Mouse (Mus musculus) olfactory bulb, adult 2 months (tissue): ENCODE data around the gene Foxc1. TPM values are rescaled to one million over a fixed set of nuclear protein-coding genes. Genes with fewer than 3 reads are reported as not detected.

Source experiments
- H3K27ac ChIP-seq: fragments of 200-500 bp; 2 replicates; pipeline ENCODE4 v1.5.1; 2012; ENCODE audit warnings: low read depth, low read length; ENCODE audit not compliant: insufficient read depth
- H3K4me1 ChIP-seq: fragments of 200-500 bp; 2 replicates; pipeline ENCODE4 v1.6.1; 2012; ENCODE audit warnings: low read length; ENCODE audit not compliant: control insufficient read depth, insufficient read depth
- H3K4me3 ChIP-seq: fragments of 200-500 bp; 2 replicates; pipeline ENCODE4 v1.5.1; 2012; ENCODE audit warnings: mild to moderate bottlenecking, low read depth, low read length, moderate library complexity; ENCODE audit not compliant: insufficient read depth
- CTCF ChIP-seq: fragments of 200-500 bp; IDR thresholded peaks from 2 replicates; pipeline ENCODE4 v1.5.1; 2012; ENCODE audit warnings: low read depth, mild to moderate bottlenecking, low read length, moderate library complexity; ENCODE audit not compliant: insufficient read depth
- POLR2A ChIP-seq: fragments of 200-500 bp; IDR thresholded peaks from 2 replicates; pipeline ENCODE4 v1.6.1; 2012; ENCODE audit warnings: mild to moderate bottlenecking, low read depth, low read length, moderate library complexity; ENCODE audit not compliant: insufficient read depth
- WGBS: fragments of 180-500 bp; shearing (Covaris S2); methylation state at CpG from one replicate; pipeline ENCODE4 v1.1.7; 2018; 5-methylcytosine and 5-hydroxymethylcytosine counted together
- polyA plus RNA-seq: library from polyadenylated mRNA; stranded (reverse); fragments of >200 nt; gene quantifications from 2 replicates; pipeline ENCODE4 v1.2.4, GENCODE M21; 2012; ENCODE audit warnings: low replicate concordance; ENCODE audit not compliant: missing spikeins, insufficient read depth, insufficient read length

Gene Foxc1
- polyA plus RNA-seq, 1 experiment, result not detected

DNA sequence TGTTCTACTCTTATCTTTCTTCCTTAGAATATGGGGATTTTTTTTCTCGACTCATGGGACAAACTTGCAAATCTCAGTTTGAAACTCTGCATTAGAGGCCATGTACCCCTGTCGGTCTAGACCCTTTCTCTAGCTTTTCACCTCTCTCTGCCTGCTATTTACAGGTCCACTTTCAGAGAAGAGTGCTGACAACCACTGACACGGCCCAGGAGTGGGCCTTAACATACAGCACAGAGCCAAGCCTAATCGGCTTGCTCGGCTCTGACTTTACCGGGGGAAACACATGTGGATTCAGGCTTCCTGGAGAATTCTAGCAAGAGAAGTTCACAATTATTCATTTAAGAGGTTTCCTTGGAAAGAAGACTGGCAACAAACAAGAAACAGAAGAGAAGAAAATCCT lies 14.6 kb downstream of the Foxc1 start:
- TF ChIP-seq CTCF, result no peak
- no peak for TF ChIP-seq POLR2A
- no peak overlapping the region; the same call in 1 of the 2 replicates for H3K4me3 ChIP-seq
- 66% methylated on average over 6 of the region's 6 CpGs for WGBS
- H3K4me1 ChIP-seq, result no peaks in the 10 kb centered on the region
- H3K27ac ChIP-seq, result no peak overlapping the region

DNA sequence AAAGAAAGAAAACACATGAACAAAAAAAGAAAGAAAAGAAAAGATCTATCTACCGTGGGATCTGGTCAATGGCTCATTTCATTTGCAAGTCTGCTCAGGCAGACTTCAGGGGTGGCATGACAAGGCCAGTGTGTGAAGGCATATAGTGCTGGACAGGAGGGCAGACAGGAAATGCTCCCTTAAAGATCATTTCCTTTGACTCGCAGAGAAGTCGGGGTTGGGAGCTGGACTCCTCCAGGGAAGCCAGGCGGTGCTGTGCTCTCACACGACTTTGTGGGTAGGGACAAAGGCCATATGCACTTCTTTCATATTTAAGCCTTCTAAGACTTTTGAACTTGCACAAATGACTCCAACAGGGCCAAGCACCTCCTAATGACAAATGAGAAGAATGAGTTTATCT lies 16.9 kb downstream of the Foxc1 start:
- TF ChIP-seq CTCF (no peak), POLR2A (no peak)
- no peaks in the 10 kb centered on the region for H3K4me1 ChIP-seq
- 62% methylated on average over 5 of the region's 5 CpGs for WGBS
- H3K4me3 ChIP-seq, result no peak overlapping the region
- H3K27ac ChIP-seq, result no peak overlapping the region

DNA sequence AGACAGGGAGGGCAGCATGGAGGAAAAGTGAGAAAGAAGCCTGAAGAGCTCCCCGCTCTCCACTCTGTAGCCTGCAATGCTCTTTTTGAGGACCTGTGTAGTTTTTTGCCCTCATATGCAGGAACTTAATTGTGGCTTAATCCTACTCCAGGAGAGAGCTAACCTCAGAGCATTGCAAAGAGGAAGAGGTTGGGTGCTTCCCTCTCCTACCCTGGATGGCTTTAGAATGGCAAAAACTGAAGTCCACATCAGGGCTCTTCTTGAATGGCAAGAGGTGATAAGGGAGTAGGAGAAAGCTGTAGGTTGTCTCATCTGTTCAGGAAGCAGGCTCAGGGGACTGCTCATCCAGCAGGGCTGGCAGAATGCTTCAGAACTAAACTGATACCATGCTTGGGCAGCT lies 18.7 kb downstream of the Foxc1 start:
- Histone ChIP-seq H3K27ac (no peak overlapping the region), H3K4me3 (no peak overlapping the region), H3K4me1 (no peaks in the 10 kb centered on the region)
- TF ChIP-seq POLR2A, result no peak
- TF ChIP-seq CTCF, result no peak
- WGBS, result 89% methylated on average over 1 of the region's 1 CpGs

DNA sequence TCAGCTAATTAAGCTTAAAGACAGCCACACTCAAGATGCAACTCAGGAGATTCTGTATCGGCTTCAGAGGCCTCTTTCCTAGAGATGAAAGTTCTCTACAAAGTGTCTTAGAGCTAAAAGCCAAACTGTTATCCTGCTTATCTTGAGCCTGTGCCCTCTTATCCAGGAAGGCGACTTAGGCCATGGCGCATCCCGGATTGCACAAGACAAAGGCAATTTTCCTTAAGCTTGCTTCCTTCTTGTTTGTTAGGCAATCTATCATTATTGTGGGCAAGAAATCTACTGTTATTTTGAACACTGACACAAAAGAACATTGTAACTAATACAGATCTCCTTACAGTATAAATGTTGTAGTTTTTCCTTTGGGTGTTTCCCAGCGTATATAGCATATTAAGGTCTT lies 20.7 kb downstream of the Foxc1 start:
- TF ChIP-seq CTCF, result no peak
- Histone ChIP-seq H3K4me1 (no peaks in the 10 kb centered on the region), H3K27ac (no peak overlapping the region), H3K4me3 (no peak overlapping the region)
- 84% methylated on average over 5 of the region's 5 CpGs for WGBS

DNA sequence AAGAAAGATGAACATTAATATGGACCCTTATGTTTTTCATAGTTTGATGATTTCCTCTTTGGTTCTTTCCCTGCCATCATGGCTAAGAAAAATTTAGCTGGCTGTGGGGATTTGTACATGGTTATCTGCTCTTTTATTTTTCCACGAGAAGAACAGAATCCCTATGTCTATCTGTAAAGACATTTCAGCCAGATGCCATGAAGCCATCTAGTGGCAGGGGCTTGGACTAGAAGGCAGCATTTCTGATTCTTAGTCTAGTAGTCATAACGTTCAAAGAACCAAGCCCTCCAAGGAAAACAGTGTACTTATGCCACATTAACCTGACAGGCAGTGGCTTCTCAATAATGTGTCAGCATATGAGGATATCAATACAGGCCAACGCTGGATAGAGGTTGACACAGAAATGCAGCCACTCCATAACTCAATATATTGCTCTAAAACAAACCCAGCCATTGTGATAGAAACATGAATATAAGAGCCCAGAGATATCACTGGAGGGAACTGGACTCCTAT lies 21.4 kb downstream of the Foxc1 start:
- no peak for TF ChIP-seq POLR2A
- no peak for TF ChIP-seq CTCF
- WGBS, result 63% methylated on average over 3 of the region's 3 CpGs
- no peak overlapping the region for H3K4me3 ChIP-seq
- H3K4me1 ChIP-seq, result no peaks in the 10 kb centered on the region
- H3K27ac ChIP-seq, result no peak overlapping the region

DNA sequence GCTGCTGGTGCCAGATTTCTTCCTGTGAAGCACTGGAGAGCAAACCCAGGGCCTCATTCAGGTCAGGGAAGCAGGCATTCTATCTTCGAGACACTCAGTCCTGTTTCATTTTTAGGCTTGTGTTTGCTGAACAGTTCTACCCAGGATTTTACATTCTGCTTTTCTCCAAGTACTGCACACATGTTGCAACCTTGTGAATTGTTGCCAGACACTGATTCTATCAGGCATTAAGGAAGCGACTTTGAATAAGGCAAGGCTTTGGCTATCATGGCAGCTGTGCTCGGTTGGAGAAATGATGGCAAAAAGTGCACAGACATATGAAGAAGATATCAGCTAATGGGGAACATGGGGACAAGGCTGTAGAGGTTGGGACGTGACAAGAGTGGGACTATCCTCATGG lies 22.0 kb downstream of the Foxc1 start:
- TF ChIP-seq CTCF (no peak), POLR2A (no peak)
- Histone ChIP-seq H3K4me1 (no peaks in the 10 kb centered on the region), H3K27ac (no peak overlapping the region), H3K4me3 (no peak overlapping the region)
- WGBS, result 85% methylated on average over 4 of the region's 4 CpGs

DNA sequence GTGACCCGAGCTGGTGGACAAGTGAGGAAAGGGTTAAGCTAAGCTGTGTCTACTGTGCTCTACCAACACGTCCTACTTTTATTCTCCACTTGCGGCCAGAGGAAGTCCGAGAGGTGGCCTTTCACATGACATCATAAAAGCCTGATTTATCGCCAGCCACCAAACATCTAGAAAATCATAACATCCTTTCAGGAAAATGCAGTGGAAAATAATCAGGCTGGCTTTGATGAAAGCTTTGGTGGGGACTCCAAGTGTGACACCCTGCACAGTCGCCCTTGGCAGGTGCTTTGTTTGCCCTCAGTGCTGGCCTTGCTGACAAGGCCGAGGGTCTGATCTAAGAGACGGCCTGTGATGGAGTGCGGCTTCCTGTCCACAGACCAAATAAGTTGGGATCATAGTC lies 23.9 kb downstream of the Foxc1 start:
- TF ChIP-seq CTCF, result no peak
- no peak for TF ChIP-seq POLR2A
- Histone ChIP-seq H3K4me1 (no peaks in the 10 kb centered on the region), H3K4me3 (no peak overlapping the region), H3K27ac (no peak overlapping the region)
- 68% methylated on average over 9 of the region's 9 CpGs for WGBS

DNA sequence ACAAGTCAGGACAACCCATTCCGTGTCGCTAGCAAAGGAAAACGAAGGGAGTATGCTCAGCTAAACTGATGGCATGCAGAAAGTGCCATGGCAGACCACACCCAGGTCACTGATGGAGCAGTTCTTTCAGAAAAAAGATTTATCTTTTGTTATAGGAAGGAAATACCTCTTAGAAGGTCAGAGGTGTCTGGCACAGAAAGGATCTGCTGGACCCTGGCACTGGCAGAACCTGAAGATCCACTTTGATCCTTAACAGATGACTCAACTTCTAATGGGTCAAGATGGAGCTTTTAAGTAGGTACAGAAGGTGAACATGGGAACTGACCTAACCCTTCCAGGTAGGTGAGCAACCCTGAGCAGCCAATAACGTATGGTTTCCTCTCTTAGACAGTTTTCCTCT lies 29.4 kb downstream of the Foxc1 start:
- WGBS, result 88% methylated on average over 4 of the region's 4 CpGs
- Histone ChIP-seq H3K4me1 (no peaks in the 10 kb centered on the region), H3K4me3 (no peak overlapping the region), H3K27ac (no peak overlapping the region)
- TF ChIP-seq POLR2A, result no peak
- no peak for TF ChIP-seq CTCF

DNA sequence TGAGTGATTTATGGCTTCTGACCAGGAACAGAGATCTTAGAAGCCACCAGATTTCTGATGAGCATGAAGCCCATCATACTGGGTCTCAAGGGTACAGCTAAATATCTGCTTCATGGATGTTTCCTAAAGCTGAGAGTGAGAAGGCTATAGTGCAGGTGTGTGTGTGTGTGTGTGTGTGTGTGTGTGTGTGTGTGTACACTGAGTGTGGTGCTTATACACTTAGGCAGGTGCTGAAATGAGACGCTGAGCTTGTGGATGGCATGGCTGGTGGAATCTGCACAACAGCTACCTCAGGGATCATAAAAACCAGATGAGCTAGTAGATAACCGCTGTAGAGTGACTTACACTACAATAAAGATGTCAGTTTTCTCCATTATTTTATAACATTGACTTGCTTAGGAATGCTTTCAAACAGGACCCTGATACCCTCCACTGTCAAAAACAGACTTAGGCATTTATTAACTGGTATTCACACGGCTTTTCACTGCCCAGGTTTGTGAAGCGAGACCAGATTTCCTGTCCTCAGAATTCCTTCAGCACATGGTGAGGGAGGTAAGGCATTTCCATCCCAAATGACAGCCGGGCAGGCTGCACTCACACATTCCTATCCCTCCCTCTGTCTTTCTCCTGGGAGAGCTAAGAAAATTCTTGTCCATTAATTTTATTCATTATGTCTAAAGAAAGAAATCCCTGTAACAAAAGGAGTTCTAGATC lies 43.0 kb downstream of the Foxc1 start:
- TF ChIP-seq CTCF, result no peak
- no peak for TF ChIP-seq POLR2A
- Histone ChIP-seq H3K27ac (no peak overlapping the region), H3K4me1 (no peaks in the 10 kb centered on the region), H3K4me3 (no peak overlapping the region)
- 73% methylated on average over 5 of the region's 5 CpGs for WGBS

DNA sequence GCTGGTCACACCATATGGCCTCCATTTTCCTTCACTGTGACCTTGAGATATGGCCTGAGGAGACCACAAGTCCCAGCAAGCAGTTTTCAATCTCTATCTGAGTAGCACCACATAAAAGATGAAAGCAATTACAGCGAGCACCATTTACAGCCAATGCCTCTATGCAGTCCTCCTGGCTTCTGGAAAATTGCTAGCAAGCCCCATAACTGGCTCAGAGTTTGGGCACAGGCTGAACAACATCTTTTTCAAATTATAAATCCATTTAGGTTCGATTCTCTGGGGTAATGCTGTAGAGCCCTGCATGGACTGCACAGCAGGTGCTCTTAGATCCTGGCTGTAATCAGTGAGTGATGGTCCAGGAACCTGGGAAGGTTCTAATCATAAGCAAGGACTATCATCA lies 47.1 kb downstream of the Foxc1 start:
- H3K4me3 ChIP-seq, result no peak overlapping the region
- WGBS, result 58% methylated on average over 2 of the region's 2 CpGs
- no peak overlapping the region for H3K27ac ChIP-seq
- no peaks in the 10 kb centered on the region for H3K4me1 ChIP-seq
- TF ChIP-seq CTCF, result no peak
- no peak for TF ChIP-seq POLR2A
